Mouse (Mus musculus): ENCODE results near the gene Xrra1. TPM values are rescaled to one million over a fixed set of nuclear protein-coding genes. Genes with fewer than 3 reads are reported as not detected.

Xrra1 gene
- polyA plus RNA-seq, 1 experiment from 2014 or later, result 0.42 TPM

DNA sequence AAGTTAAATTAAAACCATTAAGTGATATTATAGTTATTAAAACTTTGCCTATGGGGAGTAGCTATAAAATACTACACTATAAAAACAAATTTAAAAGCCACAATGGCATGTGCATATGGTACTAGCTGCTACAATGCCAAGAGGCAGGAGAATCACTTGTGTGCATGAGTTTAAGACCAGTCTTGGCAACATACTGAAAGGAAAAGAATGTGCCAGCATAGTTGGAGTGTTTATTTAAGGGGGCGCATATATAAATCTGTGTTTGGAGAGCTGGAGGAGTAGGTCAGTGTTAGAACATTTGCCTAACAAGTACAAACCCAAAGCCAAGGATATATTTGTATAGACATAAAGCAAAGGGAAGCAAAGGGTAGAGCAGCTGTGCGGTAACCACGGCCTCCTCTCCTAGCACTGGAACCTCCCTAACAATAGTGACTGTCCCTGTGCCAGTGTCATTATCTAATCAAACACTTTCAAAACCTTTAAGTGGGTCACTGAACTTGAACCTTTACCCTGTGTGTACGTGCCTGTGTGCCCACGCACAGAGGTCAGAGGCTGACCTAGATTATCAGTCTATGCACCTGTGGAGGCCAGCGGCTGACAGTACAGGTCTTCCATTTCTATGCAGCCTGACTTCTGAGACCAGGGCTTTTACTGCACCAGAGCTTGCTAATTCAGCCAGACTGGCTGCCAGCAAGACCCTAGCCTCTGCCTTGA lies 21.4 kb upstream of the Xrra1 start:
- no peak for ATAC-seq (ENCODE audit: low read depth)

DNA sequence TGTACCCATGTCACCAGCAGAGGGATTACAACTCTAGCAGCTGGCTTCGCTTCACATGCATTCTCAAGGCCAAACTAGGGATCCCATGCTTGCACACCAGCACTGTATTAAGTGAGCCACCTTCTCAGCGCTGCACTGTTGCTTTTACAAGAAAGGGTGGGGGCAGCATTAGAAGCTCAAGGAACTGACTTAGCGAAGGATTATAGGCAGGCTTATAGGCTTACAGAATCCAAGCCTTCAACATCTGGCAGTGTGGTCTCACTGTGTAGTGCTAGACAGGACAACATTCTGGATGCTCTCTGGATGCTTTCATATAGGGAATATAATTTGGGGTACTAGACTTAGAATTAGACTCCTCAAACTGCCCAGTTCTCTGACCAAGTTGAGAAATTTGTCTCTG lies 20.7 kb upstream of the Xrra1 start:
- Histone ChIP-seq H3K27ac (replicated peaks; ENCODE audit: low read depth, low read length) (no peak overlapping the region), H3K9me3 (ENCODE audit: control insufficient read depth, low read length) (no peaks in the 10 kb centered on the region), H3K27me3 (replicated peaks; ENCODE audit: control insufficient read depth, insufficient read depth, low read length) (no peaks in the 10 kb centered on the region), H3K9ac (ENCODE audit: low read depth, low read length) (no peak overlapping the region), H3K36me3 (ENCODE audit: control insufficient read depth, insufficient read depth, low read length) (peaks cover 72% of the 10 kb centered on the region), H3K4me3 (ENCODE audit: low read depth, low read length) (no peak overlapping the region), H3K4me2 (ENCODE audit: low read depth, low read length) (no peak overlapping the region), H3K4me1 (ENCODE audit: control insufficient read depth, insufficient read depth, low read length) (no peaks in the 10 kb centered on the region; the same call in 1 of the 2 replicates)
- DNase-seq (ENCODE audit: low spot score) (peak; percentile 12), ATAC-seq (ENCODE audit: low read depth) (no peak)
- 82% methylated on average over 3 of the region's 3 CpGs for WGBS

More for the DNA sequence above, 21.4 kb upstream of the Xrra1 start:
- no peaks in the 10 kb centered on the region for H3K27me3 ChIP-seq (replicated peaks; ENCODE audit: control insufficient read depth, insufficient read depth, low read length)
- H3K4me3 ChIP-seq (ENCODE audit: low read depth, low read length), result no peak overlapping the region
- no peak overlapping the region for H3K4me2 ChIP-seq (ENCODE audit: low read depth, low read length)
- H3K4me1 ChIP-seq (ENCODE audit: control insufficient read depth, insufficient read depth, low read length), result no peaks in the 10 kb centered on the region; the same call in 1 of the 2 replicates
- no peaks in the 10 kb centered on the region for H3K9me3 ChIP-seq (ENCODE audit: control insufficient read depth, low read length)
- H3K36me3 ChIP-seq (ENCODE audit: control insufficient read depth, insufficient read depth, low read length), result peaks cover 65% of the 10 kb centered on the region
- 82% methylated on average over 6 of the region's 6 CpGs for WGBS
- no peak overlapping the region for H3K9ac ChIP-seq (ENCODE audit: low read depth, low read length)
- no peak overlapping the region for H3K27ac ChIP-seq (replicated peaks; ENCODE audit: low read depth, low read length)
- peak; percentile 17 for DNase-seq (ENCODE audit: low spot score)

DNA sequence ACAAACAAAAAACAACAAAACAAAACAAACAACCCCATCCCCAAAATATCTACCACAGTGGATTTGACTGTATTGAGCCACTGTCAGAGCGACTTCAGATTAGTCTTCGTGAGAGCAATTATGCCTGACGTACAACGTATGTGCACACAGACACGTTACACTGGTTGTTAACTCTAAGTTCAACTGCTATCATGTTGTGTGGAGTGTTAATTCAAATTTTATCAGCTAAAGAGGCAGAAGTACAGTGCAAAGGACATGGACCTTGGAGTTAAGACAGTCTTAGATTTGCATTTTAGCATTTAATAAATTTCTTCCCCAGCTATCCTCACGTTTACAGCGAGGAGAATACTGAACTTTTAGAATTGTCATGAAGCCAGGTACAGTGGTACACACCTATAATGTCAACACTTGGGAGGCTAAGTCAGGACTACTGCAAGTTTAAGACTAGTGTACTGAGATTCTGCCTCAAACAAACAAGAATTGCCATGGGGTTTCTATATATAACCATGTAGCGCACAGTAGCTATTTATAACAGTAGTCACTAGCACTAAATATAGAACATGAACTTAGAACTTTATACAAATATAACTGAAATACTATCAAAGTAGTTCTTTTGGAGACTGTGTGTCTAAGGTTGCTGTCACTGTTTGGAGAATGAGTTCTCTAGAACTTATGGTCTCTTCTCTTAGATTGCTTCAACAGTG lies 13.2 kb upstream of the Xrra1 start:
- H3K4me1 ChIP-seq (ENCODE audit: control insufficient read depth, insufficient read depth, low read length), result no peaks in the 10 kb centered on the region
- H3K9ac ChIP-seq (ENCODE audit: low read depth, low read length), result no peak overlapping the region
- H3K4me3 ChIP-seq (ENCODE audit: low read depth, low read length), result no peak overlapping the region
- peaks cover 77% of the 10 kb centered on the region for H3K36me3 ChIP-seq (ENCODE audit: control insufficient read depth, insufficient read depth, low read length)
- no peaks in the 10 kb centered on the region for H3K27me3 ChIP-seq (replicated peaks; ENCODE audit: control insufficient read depth, insufficient read depth, low read length)
- WGBS, result 94% methylated on average over 8 of the region's 8 CpGs
- H3K9me3 ChIP-seq (ENCODE audit: control insufficient read depth, low read length), result no peaks in the 10 kb centered on the region
- DNase-seq (ENCODE audit: low spot score) (no peak), ATAC-seq (ENCODE audit: low read depth) (no peak)
- H3K27ac ChIP-seq (replicated peaks; ENCODE audit: low read depth, low read length), result no peak overlapping the region
- H3K4me2 ChIP-seq (ENCODE audit: low read depth, low read length), result no peak overlapping the region

DNA sequence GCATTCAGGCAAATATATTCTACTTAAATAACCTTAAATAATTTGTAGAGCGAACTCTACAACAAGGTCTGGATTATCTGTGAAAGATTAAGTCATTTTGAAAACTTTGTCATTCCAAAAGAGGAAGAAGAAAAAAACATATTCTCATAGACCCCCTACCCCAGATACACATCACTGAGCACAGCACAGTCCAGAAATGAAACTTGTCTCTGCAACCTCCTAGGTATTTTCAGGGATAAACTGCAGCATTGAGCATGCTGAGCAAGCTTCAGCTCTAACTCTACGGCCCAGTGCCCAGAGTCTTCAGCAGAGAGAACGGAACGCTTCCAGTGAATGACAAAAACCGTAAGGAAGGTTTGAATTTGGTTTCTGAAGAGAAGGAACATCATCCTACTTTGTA lies 8.4 kb upstream of the Xrra1 start:
- Histone ChIP-seq H3K9me3 (ENCODE audit: control insufficient read depth, low read length) (no peaks in the 10 kb centered on the region), H3K4me2 (ENCODE audit: low read depth, low read length) (no peak overlapping the region), H3K27ac (replicated peaks; ENCODE audit: low read depth, low read length) (no peak overlapping the region), H3K9ac (ENCODE audit: low read depth, low read length) (no peak overlapping the region), H3K36me3 (ENCODE audit: control insufficient read depth, insufficient read depth, low read length) (peaks cover 48% of the 10 kb centered on the region), H3K4me3 (ENCODE audit: low read depth, low read length) (no peak overlapping the region), H3K4me1 (ENCODE audit: control insufficient read depth, insufficient read depth, low read length) (no peaks in the 10 kb centered on the region), H3K27me3 (replicated peaks; ENCODE audit: control insufficient read depth, insufficient read depth, low read length) (no peaks in the 10 kb centered on the region)
- DNase-seq (ENCODE audit: low spot score), result no peak
- 89% methylated on average over 5 of the region's 5 CpGs for WGBS
- ATAC-seq (ENCODE audit: low read depth), result no peak

DNA sequence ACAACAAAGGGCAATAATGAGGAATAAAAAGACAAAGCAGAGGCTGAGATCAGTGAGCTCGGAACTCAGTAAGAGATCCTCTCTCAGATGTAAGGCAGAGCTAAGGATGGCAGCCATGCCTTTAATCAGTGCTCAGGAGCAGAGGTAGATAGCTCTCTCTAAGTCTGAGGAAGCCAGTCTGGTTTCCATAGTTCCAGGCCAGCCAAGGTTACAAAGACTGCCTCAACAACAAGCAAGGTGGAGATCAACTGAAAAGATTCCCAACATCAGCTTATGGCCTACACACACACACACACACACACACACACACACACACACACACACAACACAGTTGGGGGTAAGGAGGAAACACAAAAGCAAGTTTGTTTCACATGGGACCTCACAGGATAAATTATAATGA lies 7.8 kb upstream of the Xrra1 start:
- 74% methylated on average over 1 of the region's 1 CpGs for WGBS

DNA sequence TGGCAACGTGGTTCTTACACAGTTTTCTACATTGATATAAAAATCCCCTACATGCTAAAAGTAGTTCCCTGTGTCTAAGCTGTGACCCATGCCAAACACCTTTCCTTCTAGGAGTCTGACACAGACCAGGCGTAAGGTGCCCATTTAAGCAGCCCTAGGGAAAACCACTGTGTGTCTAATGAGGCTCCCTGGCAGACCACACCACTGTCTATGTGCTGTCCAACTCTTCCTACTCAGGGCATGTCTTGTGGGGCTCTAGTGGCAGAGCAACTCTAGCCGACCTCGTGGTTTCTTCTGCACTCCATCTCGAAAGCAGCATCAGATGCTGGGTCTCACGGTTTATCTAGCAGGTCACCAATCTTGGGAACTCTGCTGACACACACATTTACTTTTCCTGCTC lies 7.3 kb upstream of the Xrra1 start:
- Histone ChIP-seq H3K4me1 (ENCODE audit: control insufficient read depth, insufficient read depth, low read length) (no peaks in the 10 kb centered on the region), H3K27me3 (replicated peaks; ENCODE audit: control insufficient read depth, insufficient read depth, low read length) (no peaks in the 10 kb centered on the region), H3K27ac (replicated peaks; ENCODE audit: low read depth, low read length) (no peak overlapping the region), H3K36me3 (ENCODE audit: control insufficient read depth, insufficient read depth, low read length) (peaks cover 46% of the 10 kb centered on the region), H3K4me3 (ENCODE audit: low read depth, low read length) (no peak overlapping the region), H3K9ac (ENCODE audit: low read depth, low read length) (no peak overlapping the region), H3K4me2 (ENCODE audit: low read depth, low read length) (no peak overlapping the region), H3K9me3 (ENCODE audit: control insufficient read depth, low read length) (no peaks in the 10 kb centered on the region)
- ATAC-seq (ENCODE audit: low read depth) (no peak), DNase-seq (ENCODE audit: low spot score) (no peak)
- WGBS, result 90% methylated on average over 6 of the region's 6 CpGs

More for the DNA sequence above, 7.8 kb upstream of the Xrra1 start:
- no peak overlapping the region for H3K9ac ChIP-seq (ENCODE audit: low read depth, low read length)
- H3K9me3 ChIP-seq (ENCODE audit: control insufficient read depth, low read length), result no peaks in the 10 kb centered on the region
- DNase-seq (ENCODE audit: low spot score) (no peak), ATAC-seq (ENCODE audit: low read depth) (no peak)
- no peaks in the 10 kb centered on the region for H3K4me1 ChIP-seq (ENCODE audit: control insufficient read depth, insufficient read depth, low read length)
- H3K27me3 ChIP-seq (replicated peaks; ENCODE audit: control insufficient read depth, insufficient read depth, low read length), result no peaks in the 10 kb centered on the region
- H3K4me3 ChIP-seq (ENCODE audit: low read depth, low read length), result no peak overlapping the region
- H3K27ac ChIP-seq (replicated peaks; ENCODE audit: low read depth, low read length), result no peak overlapping the region
- H3K4me2 ChIP-seq (ENCODE audit: low read depth, low read length), result no peak overlapping the region
- H3K36me3 ChIP-seq (ENCODE audit: control insufficient read depth, insufficient read depth, low read length), result peaks cover 46% of the 10 kb centered on the region

DNA sequence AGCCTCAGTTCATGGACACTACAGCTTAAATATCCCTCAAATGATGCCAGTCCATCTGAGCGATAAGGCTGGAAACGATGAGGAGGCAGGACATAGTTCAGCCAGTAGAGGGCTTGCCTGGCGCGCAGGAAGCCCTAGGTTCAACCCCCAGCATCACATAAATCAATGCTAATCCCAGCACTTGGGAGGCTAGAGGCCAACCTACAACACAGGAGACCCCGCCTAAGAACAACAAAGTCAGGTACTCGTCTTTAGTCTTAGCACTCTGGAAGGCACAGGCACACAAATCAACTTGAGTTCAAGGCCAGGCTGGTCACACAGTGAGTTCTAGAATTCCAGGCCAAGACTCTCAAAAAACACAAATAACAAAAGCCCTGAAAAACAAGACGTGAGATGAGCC lies 5.6 kb upstream of the Xrra1 start:
- Histone ChIP-seq H3K27ac (replicated peaks; ENCODE audit: low read depth, low read length) (no peak overlapping the region), H3K4me2 (ENCODE audit: low read depth, low read length) (no peak overlapping the region), H3K4me1 (ENCODE audit: control insufficient read depth, insufficient read depth, low read length) (peaks cover 8% of the 10 kb centered on the region), H3K9me3 (ENCODE audit: control insufficient read depth, low read length) (no peaks in the 10 kb centered on the region), H3K9ac (ENCODE audit: low read depth, low read length) (no peak overlapping the region), H3K27me3 (replicated peaks; ENCODE audit: control insufficient read depth, insufficient read depth, low read length) (no peaks in the 10 kb centered on the region), H3K4me3 (ENCODE audit: low read depth, low read length) (no peak overlapping the region), H3K36me3 (ENCODE audit: control insufficient read depth, insufficient read depth, low read length) (peaks cover 35% of the 10 kb centered on the region)
- DNase-seq (ENCODE audit: low spot score) (no peak), ATAC-seq (ENCODE audit: low read depth) (no peak)
- 88% methylated on average over 7 of the region's 7 CpGs for WGBS

DNA sequence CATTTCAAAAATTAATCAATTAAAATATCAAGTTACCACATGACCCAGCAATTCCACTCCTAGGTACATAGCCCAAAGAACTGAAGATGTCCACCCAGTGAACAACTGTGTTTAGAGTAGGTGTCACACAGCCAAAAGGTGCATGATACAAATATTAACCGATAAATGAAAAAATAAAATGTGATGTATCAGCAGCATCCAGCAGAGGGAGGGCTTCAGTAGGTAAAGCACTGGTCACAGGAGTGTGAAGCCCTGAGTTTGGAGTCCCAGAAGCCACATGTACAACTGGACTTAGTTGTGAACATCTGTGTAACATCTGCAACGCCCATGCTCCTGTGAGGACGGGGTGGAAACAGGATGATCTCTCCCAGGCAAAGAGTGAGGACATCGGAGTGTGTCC lies 4.6 kb upstream of the Xrra1 start:
- Histone ChIP-seq H3K27ac (replicated peaks; ENCODE audit: low read depth, low read length) (no peak overlapping the region), H3K27me3 (replicated peaks; ENCODE audit: control insufficient read depth, insufficient read depth, low read length) (no peaks in the 10 kb centered on the region), H3K9ac (ENCODE audit: low read depth, low read length) (no peak overlapping the region), H3K4me3 (ENCODE audit: low read depth, low read length) (no peak overlapping the region), H3K4me2 (ENCODE audit: low read depth, low read length) (no peak overlapping the region), H3K4me1 (ENCODE audit: control insufficient read depth, insufficient read depth, low read length) (peaks cover 8% of the 10 kb centered on the region), H3K36me3 (ENCODE audit: control insufficient read depth, insufficient read depth, low read length) (peaks cover 27% of the 10 kb centered on the region), H3K9me3 (ENCODE audit: control insufficient read depth, low read length) (no peaks in the 10 kb centered on the region)
- ATAC-seq (ENCODE audit: low read depth), result no peak
- 71% methylated on average over 4 of the region's 4 CpGs for WGBS
- DNase-seq (ENCODE audit: low spot score), result no peak
